Mouse (Mus musculus) stomach, embryonic 16.5 days (tissue): ENCODE measurements at regions not wholly inside any gene's neighbourhood (a gene's known extent, or its start where the extent isn't known, plus 50 kb on each side); places are given as distances from the start of the nearest gene placed in this dataset.
"Not testable (repeated sequence)": the region's sequence is repeated elsewhere in the genome, so short reads cannot be mapped to it uniquely, and the experiment has no call there.

Source experiments
- ATAC-seq: fragments of 200-750 bp; cut with Nextera tagmentation; 2 replicates; pipeline ENCODE4 v1.8.0; 2017; ENCODE audit warnings: moderate number of reproducible peaks, moderate TSS enrichment; ENCODE audit not compliant: insufficient read depth, low FRiP score
- H3K27ac ChIP-seq: fragments of 300-500 bp; sonication (generic); 2 replicates; pipeline ENCODE4 v1.5.1; 2014; ENCODE audit warnings: low read length
- H3K27me3 ChIP-seq: fragments of 300-500 bp; sonication (generic); 2 replicates; pipeline ENCODE4 v1.6.1; 2014; ENCODE audit warnings: low read length, control low read depth, mixed read lengths; ENCODE audit not compliant: control insufficient read depth, insufficient read depth
- H3K36me3 ChIP-seq: fragments of 300-500 bp; sonication (generic); 2 replicates; pipeline ENCODE4 v1.6.1; 2014; ENCODE audit warnings: low read length; ENCODE audit not compliant: control insufficient read depth, insufficient read depth
- H3K4me1 ChIP-seq: fragments of 300-500 bp; sonication (generic); 2 replicates; pipeline ENCODE4 v1.6.1; 2014; ENCODE audit warnings: low read length, control low read depth, mixed read lengths; ENCODE audit not compliant: control insufficient read depth, insufficient read depth
- H3K4me2 ChIP-seq: fragments of 300-500 bp; sonication (generic); 2 replicates; pipeline ENCODE4 v1.6.1; 2014; ENCODE audit warnings: low read depth, low read length, mixed read lengths
- H3K4me3 ChIP-seq: fragments of 300-500 bp; sonication (generic); replicated peaks from 2 replicates; pipeline ENCODE4 v1.5.1; 2014; ENCODE audit warnings: mild to moderate bottlenecking, low read length
- H3K9ac ChIP-seq: fragments of 300-500 bp; sonication (generic); 2 replicates; pipeline ENCODE4 v1.6.1; 2014; ENCODE audit warnings: low read length
- H3K9me3 ChIP-seq: fragments of 300-500 bp; sonication (generic); replicated peaks from 2 replicates; pipeline ENCODE4 v1.6.1; 2016; ENCODE audit warnings: low read length, control low read depth; ENCODE audit not compliant: control insufficient read depth
- WGBS: fragments of 180-500 bp; shearing (Covaris S2); extraction: QIAGEN DNeasy Blood & Tissue Kit; methylation state at CpG from one replicate; pipeline ENCODE4 v1.1.7; 2014; 5-methylcytosine and 5-hydroxymethylcytosine counted together

DNA sequence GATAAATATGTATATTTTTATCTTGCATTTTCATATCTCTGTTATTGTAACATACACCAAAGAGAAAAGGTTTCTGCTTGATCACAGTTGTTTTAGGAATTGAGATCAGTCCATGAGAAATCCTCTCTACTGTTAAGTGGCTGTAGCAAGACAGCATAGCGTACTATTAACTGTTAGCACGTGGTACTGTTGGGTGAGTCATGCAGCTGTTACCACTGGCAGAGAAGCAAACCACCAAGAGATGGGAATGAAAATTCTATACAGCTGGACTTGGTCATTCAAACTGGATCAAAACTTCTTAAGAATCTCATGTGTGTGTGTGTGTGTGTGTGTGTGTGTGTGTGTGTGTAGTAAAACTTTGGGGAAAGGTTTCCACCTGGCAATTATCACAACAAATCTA lies 1013.5 kb downstream of the Basp1 start:
- no peak for ATAC-seq
- H3K27me3 ChIP-seq: no peaks in the 10 kb centered on the region
- no peaks in the 10 kb centered on the region for H3K36me3 ChIP-seq
- no peak overlapping the region for H3K4me3 ChIP-seq
- no peak overlapping the region for H3K4me2 ChIP-seq
- H3K9me3 ChIP-seq: no peaks in the 10 kb centered on the region
- 69% methylated on average over 2 of the region's 2 CpGs for WGBS
- H3K9ac ChIP-seq: no peak overlapping the region
- H3K27ac ChIP-seq: no peak overlapping the region
- H3K4me1 ChIP-seq: no peaks in the 10 kb centered on the region

GRCm38 (mm10) chr15:24358398-24358797 lies 1055.2 kb downstream of the Basp1 start:
- Histone ChIP-seq H3K36me3 (no peaks in the 10 kb centered on the region), H3K27ac (no peak overlapping the region), H3K9ac (no peak overlapping the region), H3K27me3 (no peaks in the 10 kb centered on the region), H3K4me3 (no peak overlapping the region), H3K4me1 (no peaks in the 10 kb centered on the region), H3K4me2 (no peak overlapping the region), H3K9me3 (0 out of 2 replicates have a peak, but pooled peaks cover 3% of the 10 kb centered on the region)
- WGBS: 78% methylated on average over 8 of the region's 8 CpGs
- no peak for ATAC-seq

DNA sequence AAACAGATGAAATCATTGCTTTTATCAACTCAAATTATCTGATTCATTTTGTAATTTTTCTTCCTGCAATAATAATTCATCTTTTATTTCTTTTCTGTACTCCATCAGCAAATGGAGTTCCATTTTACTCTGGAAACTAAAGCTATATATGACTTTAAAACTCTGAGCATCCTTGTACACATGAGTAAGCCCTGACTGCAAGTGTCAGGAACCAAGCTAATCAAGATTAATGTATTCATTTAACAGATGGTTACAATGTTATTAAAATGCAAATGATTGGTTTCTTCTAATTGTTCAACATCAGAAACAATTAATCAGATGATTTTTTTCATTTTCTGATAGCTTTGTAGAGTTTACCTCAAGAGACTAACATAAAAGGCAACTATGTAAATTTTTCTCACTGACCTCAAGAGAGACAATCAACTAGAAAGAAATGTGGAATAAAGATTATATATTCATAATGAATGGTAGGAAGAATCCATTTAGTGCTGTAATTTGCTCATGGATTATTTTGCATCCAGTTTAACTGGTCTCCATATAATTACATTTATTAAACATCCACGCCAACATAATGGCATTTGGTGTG lies 1064.5 kb downstream of the Basp1 start:
- H3K27me3 ChIP-seq: no peaks in the 10 kb centered on the region
- WGBS: 74% methylated on average over 1 of the region's 1 CpGs

DNA sequence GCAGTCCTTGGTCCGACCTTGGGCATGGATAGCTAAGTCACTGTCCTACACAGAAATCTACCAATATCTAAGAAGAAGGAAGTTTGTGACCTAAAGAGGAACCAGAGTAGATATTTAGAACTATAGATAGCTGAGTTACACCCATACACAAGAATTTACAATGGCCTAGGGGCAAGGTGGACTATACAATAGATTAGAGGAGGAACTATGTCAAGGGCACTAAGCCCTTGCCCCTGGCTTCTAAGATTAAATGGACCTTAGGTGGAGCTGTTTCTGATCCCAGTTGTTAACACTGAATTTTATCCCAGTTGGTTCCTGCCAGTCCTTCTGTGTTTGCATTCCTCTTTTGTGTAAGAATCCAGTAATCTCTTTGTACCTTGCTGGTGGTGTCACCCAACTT lies 1077.7 kb downstream of the Basp1 start:
- not testable (repeated sequence) for ATAC-seq, H3K9ac ChIP-seq, H3K36me3 ChIP-seq, H3K4me2 ChIP-seq, H3K9me3 ChIP-seq, H3K4me3 ChIP-seq, H3K4me1 ChIP-seq, H3K27me3 ChIP-seq, H3K27ac ChIP-seq
- 79% methylated on average over 1 of the region's 1 CpGs for WGBS

More for the DNA sequence above, 1064.5 kb downstream of the Basp1 start:
- ATAC-seq: no peak
- Histone ChIP-seq H3K27ac (no peak overlapping the region), H3K36me3 (no peaks in the 10 kb centered on the region), H3K4me3 (no peak overlapping the region), H3K9me3 (no peaks in the 10 kb centered on the region), H3K4me2 (no peak overlapping the region), H3K9ac (no peak overlapping the region), H3K4me1 (no peaks in the 10 kb centered on the region)

GRCm38 (mm10) chr15:24303123-24303522 lies 1110.4 kb downstream of the Basp1 start:
- not testable (repeated sequence) for H3K4me3 ChIP-seq, H3K27ac ChIP-seq, ATAC-seq, H3K36me3 ChIP-seq, H3K4me1 ChIP-seq, H3K4me2 ChIP-seq, H3K27me3 ChIP-seq, H3K9ac ChIP-seq, H3K9me3 ChIP-seq
- 73% methylated on average over 3 of the region's 3 CpGs for WGBS

- H3K36me3 ChIP-seq: no peaks in the 10 kb centered on the region
- H3K4me2 ChIP-seq: no peak overlapping the region
- no peak overlapping the region for H3K4me3 ChIP-seq
- H3K27me3 ChIP-seq: no peaks in the 10 kb centered on the region
- no peaks in the 10 kb centered on the region for H3K4me1 ChIP-seq
- H3K9me3 ChIP-seq: no peaks in the 10 kb centered on the region
- ATAC-seq: no peak
- H3K9ac ChIP-seq: no peak overlapping the region
- no peak overlapping the region for H3K27ac ChIP-seq
These were observed 1116.3 kb downstream of the Basp1 start for GRCm38 (mm10) chr15:24297236-24297635.

DNA sequence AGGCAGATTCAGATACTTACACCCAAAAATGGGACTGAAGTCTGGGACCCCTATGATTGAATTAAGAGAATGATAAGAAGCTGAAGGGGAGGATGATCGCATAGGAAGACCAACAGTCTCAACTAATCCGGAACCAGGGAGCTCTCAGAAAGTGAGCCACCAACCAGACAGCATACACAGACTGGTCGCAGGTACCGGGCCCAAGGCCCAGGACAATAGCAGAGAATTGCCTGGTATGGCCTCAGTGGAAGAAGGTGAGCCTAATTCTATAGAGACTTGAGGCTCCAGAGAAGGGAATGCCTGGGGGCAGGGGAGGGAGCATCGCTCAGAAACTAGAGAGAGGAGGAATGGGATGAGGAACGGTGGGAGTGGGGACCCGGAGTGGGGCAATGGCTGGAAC lies 1116.8 kb downstream of the Basp1 start:
- H3K9ac ChIP-seq: no peak overlapping the region
- H3K4me2 ChIP-seq: no peak overlapping the region
- H3K4me1 ChIP-seq: no peaks in the 10 kb centered on the region
- WGBS: 90% methylated on average over 7 of the region's 7 CpGs
- ATAC-seq: no peak
- H3K36me3 ChIP-seq: no peaks in the 10 kb centered on the region
- no peak overlapping the region for H3K4me3 ChIP-seq
- no peak overlapping the region for H3K27ac ChIP-seq
- H3K27me3 ChIP-seq: no peaks in the 10 kb centered on the region
- no peaks in the 10 kb centered on the region for H3K9me3 ChIP-seq

DNA sequence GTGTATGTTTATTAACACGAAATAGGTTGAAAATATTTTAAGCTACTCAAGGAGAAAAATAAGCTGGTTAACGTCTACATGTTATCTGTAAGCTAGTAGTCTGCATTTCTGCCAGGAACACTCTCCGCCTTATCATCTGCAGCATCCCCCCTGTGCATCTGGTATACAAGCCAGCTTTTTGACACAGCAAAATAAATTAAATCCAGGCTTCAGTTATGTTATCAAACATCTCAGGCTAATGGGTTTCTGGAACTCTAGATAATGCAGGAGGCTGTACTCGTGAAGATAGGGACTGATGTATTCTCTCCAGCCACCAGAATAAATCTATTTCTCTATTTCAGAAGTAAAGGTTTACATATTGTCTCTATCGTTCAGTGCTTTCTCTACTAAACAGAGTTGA lies 1138.5 kb downstream of the Basp1 start:
- H3K9ac ChIP-seq: no peak overlapping the region
- ATAC-seq: no peak
- no peak overlapping the region for H3K4me3 ChIP-seq
- H3K9me3 ChIP-seq: no peaks in the 10 kb centered on the region
- no peaks in the 10 kb centered on the region for H3K27me3 ChIP-seq
- no peak overlapping the region for H3K27ac ChIP-seq
- H3K4me1 ChIP-seq: no peaks in the 10 kb centered on the region
- WGBS: 61% methylated on average over 5 of the region's 5 CpGs
- H3K4me2 ChIP-seq: no peak overlapping the region
- no peaks in the 10 kb centered on the region for H3K36me3 ChIP-seq

DNA sequence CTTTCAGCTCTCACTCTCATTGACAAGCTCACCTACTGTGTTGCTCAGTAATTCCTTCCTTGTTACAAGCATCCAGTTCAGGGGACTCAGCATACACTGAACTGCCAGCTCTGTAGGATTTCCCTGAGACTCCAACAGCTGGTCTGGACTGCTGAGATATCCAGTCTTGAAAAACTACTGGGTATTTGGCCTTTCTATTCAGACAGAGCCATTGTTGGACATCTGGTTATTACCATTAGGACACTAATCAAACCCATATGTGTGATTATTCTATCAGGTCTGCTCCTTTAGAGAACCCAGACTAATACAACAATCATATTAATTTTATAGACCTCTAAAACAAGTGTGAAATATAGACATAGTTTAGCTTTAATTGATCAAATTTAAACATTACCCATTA lies 1146.2 kb downstream of the Basp1 start:
- Histone ChIP-seq H3K9ac (no peak overlapping the region), H3K4me2 (no peak overlapping the region), H3K36me3 (no peaks in the 10 kb centered on the region), H3K9me3 (no peaks in the 10 kb centered on the region), H3K4me3 (no peak overlapping the region), H3K4me1 (no peaks in the 10 kb centered on the region), H3K27ac (no peak overlapping the region), H3K27me3 (no peaks in the 10 kb centered on the region)
- ATAC-seq: no peak
